Mouse (Mus musculus): Measurements from ENCODE around the gene Ly6g6f. TPM values are rescaled to one million over a fixed set of nuclear protein-coding genes. Genes with fewer than 3 reads are reported as not detected.

Ly6g6f gene
- polyA plus RNA-seq (2017; shearing (Covaris generic)) = not detected

GRCm38 (mm10) chr17:35085208-35085865 is at the start of gene Ly6g6f:
Gene Ly6g6f, minus strand, starts transcription at chr17:35085610.

GRCm38 (mm10) chr17:35134801-35135590 is 49.6 kb upstream of the Ly6g6f start, which contains the start of gene Bag6:
Gene Bag6, plus strand, starts transcription at chr17:35135178.

GRCm38 (mm10) chr17:35131500-35132173 is 46.2 kb upstream of the Ly6g6f start, which contains the start of gene Apom:
Gene Apom, minus strand, starts transcription at chr17:35132050.

GRCm38 (mm10) chr17:35126206-35126611 is 40.8 kb upstream of the Ly6g6f start, which contains the start of gene D17H6S53E:
Gene D17H6S53E, plus strand, starts transcription at chr17:35126373.

GRCm38 (mm10) chr17:35121871-35122303 is 36.5 kb upstream of the Ly6g6f start, which contains the start of gene Csnk2b:
Gene Csnk2b, minus strand, starts transcription at chr17:35122053.

GRCm38 (mm10) chr17:35121143-35121799 is 35.9 kb upstream of the Ly6g6f start, which contains the start of gene Gpank1:
Gene Gpank1, plus strand, starts transcription at chr17:35121455.

GRCm38 (mm10) chr17:35115046-35116019 is 29.9 kb upstream of the Ly6g6f start, which contains the start of gene Ly6g5b:
Gene Ly6g5b, minus strand, starts transcription at chr17:35115428.

GRCm38 (mm10) chr17:35108097-35108496 is 22.7 kb upstream of the Ly6g6f start, which contains the start of gene Ly6g5c:
Gene Ly6g5c, plus strand, starts transcription at chr17:35108279.

GRCm38 (mm10) chr17:35088825-35089644 is 3.6 kb upstream of the Ly6g6f start, which contains the start of gene Abhd16a:
Gene Abhd16a, plus strand, starts transcription at chr17:35089263.

GRCm38 (mm10) chr17:35077786-35078233 is 7.6 kb downstream of the Ly6g6f start, which contains the start of gene Ly6g6d:
Gene Ly6g6d, minus strand, starts transcription at chr17:35078065.

GRCm38 (mm10) chr17:35076507-35077176 is 8.8 kb downstream of the Ly6g6f start, which contains the start of gene Ly6g6e:
Gene Ly6g6e, plus strand, starts transcription at chr17:35076902.

GRCm38 (mm10) chr17:35066084-35066483 is 19.3 kb downstream of the Ly6g6f start, which contains the start of gene Mpig6b:
Gene Mpig6b, minus strand, starts transcription at chr17:35066184.

GRCm38 (mm10) chr17:35064951-35065947 is 20.2 kb downstream of the Ly6g6f start, which contains the start of gene Ly6g6c:
Gene Ly6g6c, plus strand, starts transcription at chr17:35065388.

GRCm38 (mm10) chr17:35058911-35059892 is 26.2 kb downstream of the Ly6g6f start, which contains the start of gene Ddah2:
Gene Ddah2, plus strand, starts transcription at chr17:35059035.

GRCm38 (mm10) chr17:35049561-35050016 is 35.8 kb downstream of the Ly6g6f start, which contains the start of gene Clic1:
Gene Clic1, plus strand, starts transcription at chr17:35049966.

